Mouse (Mus musculus): Measurements from ENCODE around the gene Nudt8. TPM values are rescaled to one million over a fixed set of nuclear protein-coding genes. Genes with fewer than 3 reads are reported as not detected.
"Not testable (repeated sequence)": the region's sequence is repeated elsewhere in the genome, so short reads cannot be mapped to it uniquely, and the experiment has no call there.

Nudt8 gene
- polyA plus RNA-seq (2014; fragmentation: Nextera tagmentation; extraction: Ambion mirVana): 23.5 TPM in 2 replicates

DNA sequence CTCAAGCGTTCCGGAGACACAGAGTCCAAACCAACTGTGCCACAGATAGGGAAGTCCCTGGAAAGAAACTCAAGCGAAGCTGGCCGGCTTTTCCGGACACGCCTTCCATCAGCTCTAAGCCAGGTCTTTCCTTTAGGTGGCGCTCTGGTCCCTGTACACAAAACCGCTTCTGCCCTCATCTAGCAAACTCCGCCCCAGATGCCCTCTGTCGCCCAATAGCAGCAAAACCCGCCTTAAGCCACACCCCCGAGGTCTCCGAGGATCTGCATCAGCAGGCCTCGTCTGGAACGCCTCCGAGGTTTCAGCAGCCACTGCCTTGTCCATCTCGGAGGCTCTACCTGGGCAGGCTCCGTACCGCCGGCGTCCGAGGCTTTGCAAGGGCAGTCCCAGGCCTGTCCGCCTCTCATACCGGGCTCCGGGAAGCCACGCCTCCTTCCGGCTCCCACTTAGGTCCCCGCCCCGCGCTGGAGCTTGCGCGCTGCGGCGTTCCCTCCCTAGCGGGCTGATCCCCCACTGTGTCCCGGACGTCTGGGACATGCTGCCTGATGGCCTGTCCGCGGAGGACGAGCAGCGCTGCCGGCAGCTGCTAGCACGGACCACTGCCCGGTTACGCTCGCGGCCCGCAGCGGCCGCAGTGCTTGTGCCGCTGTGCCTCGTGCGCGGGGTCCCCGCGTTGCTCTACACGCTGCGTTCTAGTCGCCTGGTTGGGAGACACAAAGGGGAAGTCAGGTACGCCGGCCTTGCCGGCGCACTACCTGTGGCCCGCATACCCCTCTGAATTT lies at the start of gene Nudt8, which contains the start of gene Gm49405:
Gene Nudt8 (plus strand): TSS at position 462 of the 782 bp plus-strand sequence.
Gene Gm49405 (plus strand): TSS at position 508 of the 782 bp plus-strand sequence.
- ATAC-seq (ENCODE audit: low FRiP score) (peak; percentile 90), DNase-seq (ENCODE audit: low spot score) (peak; percentile 93)
- no peaks in the 10 kb centered on the region for H3K9me3 ChIP-seq (ENCODE audit: control insufficient read depth, low read length)
- H3K4me2 ChIP-seq (replicated peaks): peak within 1 kb of the TSS; percentile 72
- peak within 1 kb of the TSS; percentile 94 for H3K27ac ChIP-seq
- WGBS: under 1% methylated on average over 64 of the region's 64 CpGs
- 0 out of 2 replicates have a peak, but pooled peaks cover under 1% of the 10 kb centered on the region for H3K36me3 ChIP-seq (replicated peaks; ENCODE audit: control insufficient read depth, insufficient read depth)
- peak within 1 kb of the TSS; percentile 83 for H3K9ac ChIP-seq
- H3K4me3 ChIP-seq (replicated peaks; ENCODE audit: low read length): peak within 1 kb of the TSS; percentile 63
- H3K27me3 ChIP-seq (ENCODE audit: control insufficient read depth, insufficient read depth, low read length): no peaks in the 10 kb centered on the region
- H3K4me1 ChIP-seq (replicated peaks; ENCODE audit: control insufficient read depth, insufficient read depth, low read length): peaks cover 6% of the 10 kb centered on the region

GRCm38 (mm10) chr19:3951461-3951860 lies 48.9 kb upstream of the Nudt8 start:
- no peak overlapping the region for H3K9ac ChIP-seq
- DNase-seq (ENCODE audit: low spot score) (no peak), ATAC-seq (ENCODE audit: low FRiP score) (no peak)
- no peak overlapping the region for H3K4me2 ChIP-seq (replicated peaks)
- H3K4me1 ChIP-seq (replicated peaks; ENCODE audit: control insufficient read depth, insufficient read depth, low read length): no peaks in the 10 kb centered on the region
- no peak overlapping the region for H3K27ac ChIP-seq
- H3K4me3 ChIP-seq (replicated peaks; ENCODE audit: low read length): no peak overlapping the region
- no peaks in the 10 kb centered on the region for H3K9me3 ChIP-seq (ENCODE audit: control insufficient read depth, low read length)
- H3K36me3 ChIP-seq (replicated peaks; ENCODE audit: control insufficient read depth, insufficient read depth): no peaks in the 10 kb centered on the region
- H3K27me3 ChIP-seq (ENCODE audit: control insufficient read depth, insufficient read depth, low read length): no peaks in the 10 kb centered on the region

DNA sequence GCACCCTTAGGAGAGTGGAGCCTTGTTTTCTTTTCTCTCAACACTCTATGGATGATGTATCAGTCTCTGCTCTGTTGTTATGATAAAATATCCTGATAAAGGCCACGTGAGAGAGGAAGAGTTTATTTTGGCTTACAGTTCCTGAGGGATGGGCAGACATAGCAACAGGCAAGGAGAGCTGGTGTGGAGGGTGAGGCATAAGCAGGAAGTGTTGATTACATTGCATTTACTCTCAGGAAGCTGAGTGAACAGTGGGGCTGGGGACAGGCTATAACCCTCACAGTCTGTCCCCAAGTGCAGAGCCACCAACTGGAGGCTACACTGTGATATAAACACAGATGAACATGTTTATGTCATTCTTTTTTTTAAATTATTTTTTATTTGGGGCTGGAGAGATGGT lies 48.3 kb upstream of the Nudt8 start:
- 75% methylated on average over 1 of the region's 1 CpGs for WGBS
- Histone ChIP-seq H3K36me3 (replicated peaks; ENCODE audit: control insufficient read depth, insufficient read depth) (no peaks in the 10 kb centered on the region), H3K27me3 (ENCODE audit: control insufficient read depth, insufficient read depth, low read length) (no peaks in the 10 kb centered on the region), H3K4me3 (replicated peaks; ENCODE audit: low read length) (no peak overlapping the region), H3K4me1 (replicated peaks; ENCODE audit: control insufficient read depth, insufficient read depth, low read length) (no peaks in the 10 kb centered on the region), H3K4me2 (replicated peaks) (no peak overlapping the region), H3K27ac (no peak overlapping the region), H3K9me3 (ENCODE audit: control insufficient read depth, low read length) (no peaks in the 10 kb centered on the region), H3K9ac (no peak overlapping the region)
- DNase-seq (ENCODE audit: low spot score) (no peak), ATAC-seq (ENCODE audit: low FRiP score) (no peak)

GRCm38 (mm10) chr19:3955033-3955432 lies 45.3 kb upstream of the Nudt8 start:
- Histone ChIP-seq H3K4me3 (replicated peaks; ENCODE audit: low read length) (no peak overlapping the region), H3K9ac (no peak overlapping the region), H3K4me1 (replicated peaks; ENCODE audit: control insufficient read depth, insufficient read depth, low read length) (no peaks in the 10 kb centered on the region), H3K4me2 (replicated peaks) (no peak overlapping the region), H3K27me3 (ENCODE audit: control insufficient read depth, insufficient read depth, low read length) (no peaks in the 10 kb centered on the region), H3K36me3 (replicated peaks; ENCODE audit: control insufficient read depth, insufficient read depth) (no peaks in the 10 kb centered on the region), H3K27ac (no peak overlapping the region), H3K9me3 (ENCODE audit: control insufficient read depth, low read length) (no peaks in the 10 kb centered on the region)
- DNase-seq (ENCODE audit: low spot score): no peak
- ATAC-seq (ENCODE audit: low FRiP score): no peak
- WGBS: 83% methylated on average over 3 of the region's 3 CpGs

- no peak overlapping the region for H3K9ac ChIP-seq
- DNase-seq (ENCODE audit: low spot score) (no peak), ATAC-seq (ENCODE audit: low FRiP score) (no peak)
- H3K4me3 ChIP-seq (replicated peaks; ENCODE audit: low read length): no peak overlapping the region
- WGBS: 62% methylated on average over 4 of the region's 4 CpGs
- H3K4me1 ChIP-seq (replicated peaks; ENCODE audit: control insufficient read depth, insufficient read depth, low read length): no peaks in the 10 kb centered on the region
- no peak overlapping the region for H3K4me2 ChIP-seq (replicated peaks)
- H3K27me3 ChIP-seq (ENCODE audit: control insufficient read depth, insufficient read depth, low read length): no peaks in the 10 kb centered on the region
- H3K36me3 ChIP-seq (replicated peaks; ENCODE audit: control insufficient read depth, insufficient read depth): no peaks in the 10 kb centered on the region
- no peak overlapping the region for H3K27ac ChIP-seq
- no peaks in the 10 kb centered on the region for H3K9me3 ChIP-seq (ENCODE audit: control insufficient read depth, low read length)
Measured at GRCm38 (mm10) chr19:3955804-3956203, 44.6 kb upstream of the Nudt8 start.

- WGBS: 75% methylated on average over 5 of the region's 5 CpGs
- not testable (repeated sequence) for H3K4me2 ChIP-seq (replicated peaks); DNase-seq (ENCODE audit: low spot score)
Measured at GRCm38 (mm10) chr19:3957296-3958036, 42.9 kb upstream of the Nudt8 start.

DNA sequence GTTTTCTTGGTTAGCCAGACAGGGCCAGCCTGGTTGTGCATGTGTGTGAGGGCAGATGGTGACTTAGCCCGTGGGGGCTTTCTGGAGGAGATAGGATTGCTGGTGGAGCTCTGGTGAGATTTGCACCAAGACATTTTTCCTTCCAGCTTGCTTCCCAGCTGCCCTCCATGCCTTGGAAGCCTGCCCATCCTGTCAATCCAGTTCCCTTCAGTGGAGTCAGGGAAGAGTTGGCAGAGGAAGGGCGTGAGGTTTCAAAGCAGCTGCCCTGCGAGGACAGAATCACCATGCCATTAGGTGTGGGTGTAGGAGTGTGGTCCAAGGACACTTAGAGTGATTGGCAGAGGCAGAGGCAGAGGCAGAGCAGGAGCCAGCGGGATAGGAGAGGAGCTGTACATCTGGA lies 41.9 kb upstream of the Nudt8 start, which contains the start of gene Aldh3b3:
Gene Aldh3b3 (plus strand): TSS at position 176 of the 400 bp plus-strand sequence.
- no peaks in the 10 kb centered on the region for H3K9me3 ChIP-seq (ENCODE audit: control insufficient read depth, low read length)
- DNase-seq (ENCODE audit: low spot score) (no peak), ATAC-seq (ENCODE audit: low FRiP score) (no peak)
- 73% methylated on average over 4 of the region's 4 CpGs for WGBS
- H3K4me1 ChIP-seq (replicated peaks; ENCODE audit: control insufficient read depth, insufficient read depth, low read length): no peaks in the 10 kb centered on the region
- H3K27ac ChIP-seq: no peak within 1 kb of the TSS
- no peak within 1 kb of the TSS for H3K9ac ChIP-seq
- H3K4me2 ChIP-seq (replicated peaks): no peak within 1 kb of the TSS
- no peaks in the 10 kb centered on the region for H3K27me3 ChIP-seq (ENCODE audit: control insufficient read depth, insufficient read depth, low read length)
- H3K4me3 ChIP-seq (replicated peaks; ENCODE audit: low read length): no peak within 1 kb of the TSS
- H3K36me3 ChIP-seq (replicated peaks; ENCODE audit: control insufficient read depth, insufficient read depth): no peaks in the 10 kb centered on the region

More at GRCm38 (mm10) chr19:3957296-3958036, 42.9 kb upstream of the Nudt8 start:
- H3K27me3 ChIP-seq (ENCODE audit: control insufficient read depth, insufficient read depth, low read length); H3K27ac ChIP-seq; ATAC-seq (ENCODE audit: low FRiP score); H3K4me3 ChIP-seq (replicated peaks; ENCODE audit: low read length); H3K36me3 ChIP-seq (replicated peaks; ENCODE audit: control insufficient read depth, insufficient read depth); H3K4me1 ChIP-seq (replicated peaks; ENCODE audit: control insufficient read depth, insufficient read depth, low read length); H3K9me3 ChIP-seq (ENCODE audit: control insufficient read depth, low read length); H3K9ac ChIP-seq: not testable (repeated sequence)

- Histone ChIP-seq H3K27ac (no peak overlapping the region), H3K27me3 (ENCODE audit: control insufficient read depth, insufficient read depth, low read length) (no peaks in the 10 kb centered on the region), H3K36me3 (replicated peaks; ENCODE audit: control insufficient read depth, insufficient read depth) (no peaks in the 10 kb centered on the region), H3K9me3 (ENCODE audit: control insufficient read depth, low read length) (no peaks in the 10 kb centered on the region), H3K4me3 (replicated peaks; ENCODE audit: low read length) (no peak overlapping the region), H3K4me2 (replicated peaks) (no peak overlapping the region), H3K9ac (no peak overlapping the region), H3K4me1 (replicated peaks; ENCODE audit: control insufficient read depth, insufficient read depth, low read length) (no peaks in the 10 kb centered on the region)
- no peak for DNase-seq (ENCODE audit: low spot score)
- no peak for ATAC-seq (ENCODE audit: low FRiP score)
Measured at GRCm38 (mm10) chr19:3959030-3959429, 41.4 kb upstream of the Nudt8 start.

DNA sequence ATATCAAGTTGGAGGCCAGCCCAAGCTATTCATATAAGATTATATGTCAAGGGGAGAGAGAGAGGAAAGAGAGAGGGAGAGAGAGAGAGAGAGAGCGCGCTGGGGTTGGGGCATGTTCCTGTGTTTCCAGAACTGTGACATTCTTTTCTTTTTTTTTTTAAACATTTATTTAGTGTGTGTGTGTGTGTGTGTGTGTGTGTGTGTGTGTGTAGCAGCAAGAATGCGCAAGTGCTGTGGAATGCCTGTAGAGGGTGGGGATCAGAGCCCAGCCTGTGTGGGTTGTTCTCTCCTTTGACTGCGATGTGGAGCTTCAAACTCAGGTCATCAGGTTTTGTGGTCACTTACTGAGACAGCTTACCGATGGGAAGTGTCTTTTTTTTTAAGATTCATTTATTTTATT lies 40.2 kb upstream of the Nudt8 start:
- Histone ChIP-seq H3K27me3 (ENCODE audit: control insufficient read depth, insufficient read depth, low read length) (no peaks in the 10 kb centered on the region), H3K36me3 (replicated peaks; ENCODE audit: control insufficient read depth, insufficient read depth) (no peaks in the 10 kb centered on the region), H3K4me2 (replicated peaks) (no peak overlapping the region), H3K4me3 (replicated peaks; ENCODE audit: low read length) (no peak overlapping the region), H3K9me3 (ENCODE audit: control insufficient read depth, low read length) (no peaks in the 10 kb centered on the region), H3K27ac (no peak overlapping the region), H3K4me1 (replicated peaks; ENCODE audit: control insufficient read depth, insufficient read depth, low read length) (no peaks in the 10 kb centered on the region), H3K9ac (no peak overlapping the region)
- ATAC-seq (ENCODE audit: low FRiP score): no peak
- 88% methylated on average over 5 of the region's 5 CpGs for WGBS
- DNase-seq (ENCODE audit: low spot score): no peak

All from hindbrain, embryonic 14.5 days (tissue).